Mouse (Mus musculus) liver, embryonic 14.5 days (tissue): ENCODE measurements around the gene Vav2. TPM values are rescaled to one million over a fixed set of nuclear protein-coding genes. Genes with fewer than 3 reads are reported as not detected.

ENCODE experiments used
- ATAC-seq: fragments of 200-750 bp; cut with Nextera tagmentation; 2 replicates; pipeline ENCODE4 v1.8.0; 2017; ENCODE audit warnings: moderate number of reproducible peaks, mild to moderate bottlenecking, moderate library complexity; ENCODE audit not compliant: insufficient read depth
- DNase-seq, 3 experiments: peaks; one replicate each; pipeline ENCODE4 v3.0.0-alpha.2; 2012 to 2013; ENCODE audit warnings: low read depth in 3 of 3, low spot score in 3 of 3
- H3K27ac ChIP-seq: fragments of 300-500 bp; sonication (generic); 2 replicates; pipeline ENCODE4 v1.5.1; 2014; ENCODE audit warnings: moderate library complexity, mild to moderate bottlenecking, control low read depth, inconsistent platforms
- H3K27me3 ChIP-seq: fragments of 300-500 bp; sonication (generic); 2 replicates; pipeline ENCODE4 v1.6.1; 2014; ENCODE audit warnings: mild to moderate bottlenecking, low read length, moderate library complexity; ENCODE audit not compliant: control insufficient read depth, insufficient read depth
- H3K36me3 ChIP-seq: fragments of 300-500 bp; sonication (generic); replicated peaks from 2 replicates; pipeline ENCODE4 v1.6.1; 2014; ENCODE audit warnings: low read depth; ENCODE audit not compliant: control insufficient read depth, insufficient read depth
- H3K4me1 ChIP-seq, 2 experiments: fragments of 200-500 bp in 1 of 2; fragments of 300-500 bp in 1 of 2; sonication (generic) in 1 of 2; replicated peaks; 2 replicates each; pipeline ENCODE4 v1.6.1; 2012 to 2014; ENCODE audit warnings: antibody characterized with exemption in 1 of 2, inconsistent platforms in 1 of 2, low read length in 1 of 2; ENCODE audit not compliant: control insufficient read depth in 2 of 2, insufficient read depth in 2 of 2
- H3K4me2 ChIP-seq: fragments of 300-500 bp; sonication (generic); 2 replicates; pipeline ENCODE4 v1.6.1; 2014; ENCODE audit warnings: low read depth, mild to moderate bottlenecking, control low read depth, moderate library complexity
- H3K4me3 ChIP-seq, 2 experiments: fragments of 200-500 bp in 1 of 2; fragments of 300-500 bp in 1 of 2; sonication (generic) in 1 of 2; 2 replicates each; pipeline ENCODE4 v1.5.1; 2012 to 2014; ENCODE audit warnings: low read depth in 2 of 2, low read length in 2 of 2, mild to moderate bottlenecking in 2 of 2, control low read depth in 1 of 2, inconsistent platforms in 1 of 2, moderate library complexity in 1 of 2; ENCODE audit not compliant: insufficient read depth in 1 of 2
- H3K9ac ChIP-seq: fragments of 300-500 bp; sonication (generic); replicated peaks from 2 replicates; pipeline ENCODE4 v1.6.1; 2014; ENCODE audit warnings: mild to moderate bottlenecking, control low read depth, moderate library complexity
- H3K9me3 ChIP-seq: fragments of 300-500 bp; sonication (generic); 2 replicates; pipeline ENCODE4 v1.6.1; 2016; ENCODE audit warnings: low read length, mixed read lengths; ENCODE audit not compliant: control insufficient read depth
- CTCF ChIP-seq: IDR thresholded peaks from 2 replicates; pipeline ENCODE4 v1.5.1; 2016; ENCODE audit warnings: antibody characterized with exemption, low read depth, control low read depth
- EP300 ChIP-seq: IDR thresholded peaks from 2 replicates; pipeline ENCODE4 v1.6.1; 2016; ENCODE audit warnings: antibody characterized with exemption, low read depth
- WGBS: fragments of 180-500 bp; shearing (Covaris S2); extraction: QIAGEN DNeasy Blood & Tissue Kit; methylation state at CpG from one replicate; pipeline ENCODE4 v1.1.7; 2014; ENCODE audit not compliant: insufficient replicate concordance; 5-methylcytosine and 5-hydroxymethylcytosine counted together
- polyA plus RNA-seq, 2 experiments: library from polyadenylated mRNA; depleted of rRNA in 1 of 2; stranded (reverse) in 1 of 2; unstranded in 1 of 2; fragments of >200 nt; fragmentation: Nextera tagmentation in 1 of 2; extraction: Ambion mirVana in 1 of 2; gene quantifications; 2 replicates each; pipeline versions ENCODE4 v1.2.1 to v1.2.3; 2012 to 2014

Gene Vav2
- polyA plus RNA-seq, 2 experiments, result 2.8 to 5.8 TPM

DNA sequence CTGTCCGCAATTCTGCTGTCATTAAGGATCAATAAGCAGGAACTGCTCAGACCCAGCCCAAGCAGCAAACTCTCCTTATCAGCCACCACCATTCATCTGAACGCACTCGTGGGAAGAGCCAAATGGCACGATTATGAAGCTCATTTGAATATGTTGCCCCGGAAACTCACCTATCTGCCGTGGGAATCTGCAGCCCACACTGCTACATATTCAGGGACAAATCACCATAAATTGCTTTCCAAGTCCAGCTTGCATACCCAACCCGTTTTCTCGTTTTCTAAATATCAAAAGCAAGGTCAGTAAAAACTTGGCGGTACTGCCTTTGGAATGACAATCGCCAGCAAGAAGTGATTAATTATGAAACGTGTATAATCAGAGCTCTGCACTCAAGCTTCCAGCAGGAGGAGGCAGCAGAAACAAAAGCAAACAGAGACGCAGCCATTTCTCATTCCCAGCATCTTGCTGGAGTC, 82.8 kb downstream of the Vav2 start:
- WGBS, result 26% methylated on average over 12 of the region's 12 CpGs
- H3K4me1 ChIP-seq, result peaks cover 7 to 18% of the 10 kb centered on the region in 2 experiments
- H3K9ac ChIP-seq, result 0 out of 2 replicates have a peak overlapping the region, but pooled peaks have one; percentile 18
- peak; percentile 14 to 45 (median 40) for DNase-seq
- peak; percentile 64 for ATAC-seq
- no peaks in the 10 kb centered on the region for H3K36me3 ChIP-seq
- no peak overlapping the region for H3K27ac ChIP-seq
- H3K4me3 ChIP-seq, result no peak overlapping the region
- peak; percentile 35; the same call in 1 of the 2 replicates for TF ChIP-seq EP300
- TF ChIP-seq CTCF, result no peak
- no peaks in the 10 kb centered on the region for H3K27me3 ChIP-seq
- H3K4me2 ChIP-seq, result peak overlapping the region; percentile 47
- H3K9me3 ChIP-seq, result no peaks in the 10 kb centered on the region

GRCm38 (mm10) chr2:27340682-27341081, 86.2 kb downstream of the Vav2 start:
- ATAC-seq, result no peak
- Histone ChIP-seq H3K4me1 (peaks cover 7 to 22% of the 10 kb centered on the region in 2 experiments), H3K4me2 (no peak overlapping the region), H3K9ac (no peak overlapping the region), H3K4me3 (no peak overlapping the region), H3K27me3 (no peaks in the 10 kb centered on the region), H3K36me3 (no peaks in the 10 kb centered on the region), H3K9me3 (no peaks in the 10 kb centered on the region), H3K27ac (no peak overlapping the region)
- DNase-seq, result no peak
- no peak for TF ChIP-seq EP300
- no peak for TF ChIP-seq CTCF
- WGBS, result 72% methylated on average over 6 of the region's 6 CpGs

DNA sequence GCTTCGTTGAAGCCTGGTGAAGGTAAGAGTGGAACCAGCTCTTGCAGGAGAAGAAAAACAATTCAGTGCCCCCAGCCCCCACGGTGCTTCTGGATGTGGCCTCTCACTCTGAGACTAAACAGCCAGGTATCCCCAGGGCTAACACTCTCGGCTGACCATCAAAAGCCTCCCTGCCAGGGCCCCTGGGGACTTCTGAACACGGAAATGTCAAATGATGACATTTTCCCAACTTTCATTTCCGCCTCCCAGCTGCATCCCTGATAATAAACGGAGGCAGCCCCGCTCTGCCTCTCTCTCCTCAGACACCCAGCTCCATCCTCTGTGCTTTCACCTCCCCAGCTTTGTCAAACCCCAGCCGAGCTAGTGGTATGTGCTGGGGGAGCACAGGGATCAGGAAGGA, 87.8 kb downstream of the Vav2 start:
- no peak overlapping the region for H3K27ac ChIP-seq
- no peaks in the 10 kb centered on the region for H3K36me3 ChIP-seq
- H3K4me3 ChIP-seq, result no peak overlapping the region
- DNase-seq, result no peak
- no peaks in the 10 kb centered on the region for H3K27me3 ChIP-seq
- H3K9ac ChIP-seq, result no peak overlapping the region
- H3K9me3 ChIP-seq, result no peaks in the 10 kb centered on the region
- TF ChIP-seq EP300 (no peak), CTCF (no peak)
- no peak overlapping the region for H3K4me2 ChIP-seq
- ATAC-seq, result no peak
- WGBS, result 59% methylated on average over 8 of the region's 8 CpGs
- peaks cover 5 to 15% of the 10 kb centered on the region in 2 experiments for H3K4me1 ChIP-seq

DNA sequence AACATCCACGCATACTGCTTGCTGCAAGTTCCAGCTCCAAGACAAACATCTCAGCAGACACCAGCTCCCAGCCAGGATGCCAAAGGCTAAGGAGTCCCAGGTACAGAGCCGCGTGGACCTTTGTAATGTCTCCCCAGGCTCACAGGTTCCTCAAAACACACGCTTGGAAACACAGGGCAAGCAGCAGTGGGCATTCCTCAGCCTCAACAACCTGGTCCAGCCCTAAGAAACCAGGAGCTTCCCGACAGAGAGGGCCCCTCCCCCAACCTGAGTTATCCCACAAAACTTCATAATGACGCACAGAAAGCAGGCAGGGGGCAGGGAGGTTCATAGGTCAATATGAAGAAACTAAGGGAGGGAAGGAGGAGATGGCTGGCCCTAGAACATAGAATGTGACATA, 89.6 kb downstream of the Vav2 start:
- 56% methylated on average over 6 of the region's 6 CpGs for WGBS
- ATAC-seq, result no peak
- Histone ChIP-seq H3K9ac (no peak overlapping the region), H3K27me3 (no peaks in the 10 kb centered on the region), H3K36me3 (no peaks in the 10 kb centered on the region), H3K27ac (no peak overlapping the region), H3K4me2 (no peak overlapping the region), H3K9me3 (no peaks in the 10 kb centered on the region), H3K4me1 (0 out of 4 replicates have a peak, but pooled peaks cover 0 to 3% of the 10 kb centered on the region in 2 experiments), H3K4me3 (no peak overlapping the region)
- TF ChIP-seq CTCF, result no peak
- TF ChIP-seq EP300, result no peak
- no peak for DNase-seq

DNA sequence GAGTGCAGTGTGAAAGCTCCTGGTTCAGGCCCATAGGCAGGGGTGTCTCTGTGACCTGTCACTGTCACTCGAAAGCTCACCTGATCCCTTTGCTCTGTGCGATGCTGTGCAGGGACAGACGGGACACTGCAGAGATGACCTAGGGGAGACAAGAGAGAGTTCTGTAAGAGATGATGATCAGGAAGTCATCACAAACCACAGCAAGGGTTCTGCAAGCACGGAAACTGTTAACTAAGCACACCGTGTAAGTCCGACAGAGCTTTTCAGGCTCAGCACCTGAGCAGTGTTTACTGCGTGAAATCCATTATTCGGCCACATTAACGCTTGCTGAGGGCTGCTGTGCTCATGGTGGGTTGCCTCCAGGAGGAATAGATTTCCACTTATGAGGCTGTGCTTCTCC, 90.2 kb downstream of the Vav2 start:
- Histone ChIP-seq H3K9me3 (no peaks in the 10 kb centered on the region), H3K4me3 (no peak overlapping the region), H3K9ac (no peak overlapping the region), H3K27me3 (no peaks in the 10 kb centered on the region), H3K4me2 (no peak overlapping the region), H3K36me3 (no peaks in the 10 kb centered on the region), H3K4me1 (0 out of 4 replicates have a peak, but pooled peaks cover 0 to 3% of the 10 kb centered on the region in 2 experiments), H3K27ac (no peak overlapping the region)
- TF ChIP-seq CTCF (no peak), EP300 (no peak)
- DNase-seq (no peak), ATAC-seq (no peak)
- WGBS, result 65% methylated on average over 9 of the region's 9 CpGs
